Mouse (Mus musculus) megakaryocyte, embryonic 14.5 days (primary cell): ENCODE data around the gene Fmod.

ENCODE experiments used
- FLI1 ChIP-seq: IDR thresholded peaks from 2 replicates; pipeline ENCODE4 v1.6.1; 2012; ENCODE audit warnings: low read length, inconsistent platforms, mixed read lengths
- GATA1 ChIP-seq: IDR thresholded peaks from 3 replicates; pipeline ENCODE4 v1.6.1; 2012; ENCODE audit warnings: mixed read lengths, low read length, inconsistent platforms, borderline replicate concordance

DNA sequence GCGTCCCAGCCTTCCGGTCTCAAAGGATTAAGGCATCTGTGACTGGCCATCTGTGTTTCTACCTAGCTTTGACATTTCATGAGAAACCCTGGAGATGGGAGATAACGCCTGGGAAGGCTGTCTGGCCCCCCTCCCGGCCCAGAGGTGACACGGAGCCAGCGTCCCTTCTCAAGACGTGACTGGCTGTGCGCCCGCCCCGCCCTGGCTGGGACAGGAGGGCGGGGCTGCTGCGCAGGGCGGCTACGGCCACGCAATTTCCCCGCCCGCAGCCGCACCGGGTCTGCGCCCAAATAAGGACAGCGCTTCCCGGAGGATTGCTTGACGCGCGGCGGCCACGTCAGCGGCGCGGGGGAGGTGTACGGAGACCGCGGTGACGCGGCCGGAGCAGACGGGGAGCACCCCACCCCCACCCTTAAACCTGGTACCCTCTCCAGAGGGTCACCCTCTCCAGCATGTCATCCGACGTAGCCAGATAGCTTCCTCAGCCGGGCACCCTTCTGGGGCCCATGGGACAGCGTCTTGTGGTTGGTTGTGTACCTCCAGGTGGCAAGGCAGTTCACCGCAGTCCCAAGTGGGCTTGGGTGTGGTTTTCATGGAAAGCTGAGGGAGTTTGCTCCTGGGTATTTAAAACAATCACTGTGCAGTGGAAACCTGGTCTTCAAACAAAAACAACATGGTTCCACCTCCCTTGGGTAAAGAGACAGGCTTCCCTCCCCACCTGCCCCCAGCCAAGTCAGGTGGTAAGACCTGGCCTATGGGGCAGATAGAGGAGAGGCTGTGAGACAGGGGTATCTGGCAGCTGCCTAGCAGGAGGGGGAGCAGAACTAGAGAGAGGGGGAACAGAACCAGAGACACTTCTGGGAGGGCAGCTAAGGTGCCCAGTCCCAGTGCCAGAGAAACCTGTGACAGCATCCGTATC lies 56.1 kb downstream of the Fmod start:
- TF ChIP-seq GATA1 (0 out of 3 replicates have a peak, but pooled peaks have one; percentile 25), FLI1 (no peak)
